Mouse (Mus musculus): ENCODE measurements around the gene Mast2.

Mast2 gene

GRCm38 (mm10) chr4:116406668-116407067 lies 57.3 kb downstream of the Mast2 start:
- no peak for DNase-seq (ENCODE audit: low spot score)

- DNase-seq (ENCODE audit: low spot score), result peak; percentile 37
Measured at GRCm38 (mm10) chr4:116405955-116406351, 58.0 kb downstream of the Mast2 start.

GRCm38 (mm10) chr4:116405276-116405954 lies 58.6 kb downstream of the Mast2 start:
- no peak for DNase-seq (ENCODE audit: low spot score)

GRCm38 (mm10) chr4:116403884-116404283 lies 60.1 kb downstream of the Mast2 start:
- DNase-seq (ENCODE audit: low spot score), result no peak

GRCm38 (mm10) chr4:116402708-116403107 lies 61.3 kb downstream of the Mast2 start:
- no peak for DNase-seq (ENCODE audit: low spot score)

GRCm38 (mm10) chr4:116398051-116398450 lies 65.9 kb downstream of the Mast2 start:
- DNase-seq (ENCODE audit: low spot score), result no peak

- no peak for DNase-seq (ENCODE audit: low spot score)
Measured at GRCm38 (mm10) chr4:116377973-116378667, 85.9 kb downstream of the Mast2 start.

GRCm38 (mm10) chr4:116371676-116372075 lies 92.3 kb downstream of the Mast2 start:
- no peak for DNase-seq (ENCODE audit: low spot score)

- no peak for DNase-seq (ENCODE audit: low spot score)
Measured at GRCm38 (mm10) chr4:116358099-116358498, 105.9 kb downstream of the Mast2 start.

GRCm38 (mm10) chr4:116352919-116353318 lies 111.1 kb downstream of the Mast2 start:
- no peak for DNase-seq (ENCODE audit: low spot score)

- no peak for DNase-seq (ENCODE audit: low spot score)
Measured at GRCm38 (mm10) chr4:116352496-116352895, 111.5 kb downstream of the Mast2 start.

- DNase-seq (ENCODE audit: low spot score), result peak; percentile 79
Measured at GRCm38 (mm10) chr4:116342119-116342518, 121.9 kb downstream of the Mast2 start.

GRCm38 (mm10) chr4:116336294-116336693 lies 127.7 kb downstream of the Mast2 start:
- no peak for DNase-seq (ENCODE audit: low spot score)

GRCm38 (mm10) chr4:116329256-116329655 lies 134.7 kb downstream of the Mast2 start:
- no peak for DNase-seq (ENCODE audit: low spot score)

GRCm38 (mm10) chr4:116322127-116322526 lies 141.9 kb downstream of the Mast2 start:
- DNase-seq (ENCODE audit: low spot score), result no peak

- DNase-seq (ENCODE audit: low spot score), result no peak
Measured at GRCm38 (mm10) chr4:116317575-116317974, 146.4 kb downstream of the Mast2 start.

GRCm38 (mm10) chr4:116304551-116304950 lies 159.4 kb downstream of the Mast2 start:
- no peak for DNase-seq (ENCODE audit: low spot score)

- DNase-seq (ENCODE audit: low spot score), result no peak
Measured at GRCm38 (mm10) chr4:116300878-116301355, 163.1 kb downstream of the Mast2 start.

GRCm38 (mm10) chr4:116293296-116293695 lies 170.7 kb downstream of the Mast2 start:
- peak; percentile 3 for DNase-seq (ENCODE audit: low spot score)

GRCm38 (mm10) chr4:116291561-116291960 lies 172.4 kb downstream of the Mast2 start:
- no peak for DNase-seq (ENCODE audit: low spot score)

- peak; percentile 11 for DNase-seq (ENCODE audit: low spot score)
Measured at GRCm38 (mm10) chr4:116282211-116282610, 181.8 kb downstream of the Mast2 start.

GRCm38 (mm10) chr4:116268220-116268619 lies 195.8 kb downstream of the Mast2 start:
- no peak for DNase-seq (ENCODE audit: low spot score)
